Mouse (Mus musculus): ENCODE data around the gene Nepn. TPM values are rescaled to one million over a fixed set of nuclear protein-coding genes. Genes with fewer than 3 reads are reported as not detected.
"Not testable (repeated sequence)": the region's sequence is repeated elsewhere in the genome, so short reads cannot be mapped to it uniquely, and the experiment has no call there.

Gene Nepn
- total RNA-seq (2012; rRNA removed) (not detected in 2 replicates), total RNA-seq (2014; rRNA removed) (not detected in 2 replicates), polyA plus RNA-seq (2012; ENCODE audit: insufficient read length, low read depth) (0.14 TPM in 1 of 2 replicates, not detected in the other)

- no peak for DNase-seq (ENCODE audit: extremely low read depth)
- H3K4me1 ChIP-seq (ENCODE audit: control insufficient read depth in 1 of 2, insufficient read depth in 2 of 2), result no peaks in the 10 kb centered on the region
- H3K36me3 ChIP-seq (replicated peaks in 1 of 2; ENCODE audit: control insufficient read depth in 1 of 2, insufficient read depth in 1 of 2, low read length in 1 of 2), result no peaks in the 10 kb centered on the region
- no peaks in the 10 kb centered on the region for H3K79me2 ChIP-seq (replicated peaks; ENCODE audit: control insufficient read depth, extremely low read depth, insufficient read depth, poor library complexity, severe bottlenecking)
- H3K4me3 ChIP-seq (replicated peaks in 1 of 3; ENCODE audit: low read depth in 2 of 3, low read length in 2 of 3, poor library complexity in 1 of 3), result no peak within 1 kb of the TSS
- H3K9ac ChIP-seq (ENCODE audit: insufficient read depth, low read depth), result no peak within 1 kb of the TSS
- dilution Hi-C loops (cut with MboI; ENCODE audit: extremely low pct_ligation_motif_present, extremely low pct_unique_long_range_greater_than_20kb, low sequenced_read_pairs), result no loop called here
- H3K9me3 ChIP-seq (replicated peaks; ENCODE audit: low read length), result no peaks in the 10 kb centered on the region
- H3K4me2 ChIP-seq (ENCODE audit: insufficient read depth, low read depth, poor library complexity, severe bottlenecking), result peak within 1 kb of the TSS; percentile 15; the same call in 1 of the 2 replicates
- in situ Hi-C loops (cut with MboI; ENCODE audit: low pct_ligation_motif_present, low pct_unique_long_range_greater_than_20kb, low sequenced_read_pairs), result loop anchor here (5.0 to 25.0 kb wide), 2 partner anchors 157 to 277 kb away; partner anchors contain the start of gene Dcbld1
- no peak for TF ChIP-seq ZC3H11A (IDR thresholded peaks at IDR 0.05; ENCODE audit: low read depth, low read length)
- TF ChIP-seq NRF1 (IDR thresholded peaks at IDR 0.05; ENCODE audit: low read depth, low read length), result no peak
- TF ChIP-seq MAX (IDR thresholded peaks at IDR 0.05; ENCODE audit: low read length), result no peak
- TF ChIP-seq POLR2A (IDR thresholded peaks at IDR 0.05; ENCODE audit: low read depth, low read length), result no peak
- no peak for TF ChIP-seq ELF1 (IDR thresholded peaks at IDR 0.05; ENCODE audit: low read depth, low read length)
- no peak for TF ChIP-seq EP300 (IDR thresholded peaks at IDR 0.05; ENCODE audit: low read length)
- TF ChIP-seq MAZ (IDR thresholded peaks at IDR 0.05; ENCODE audit: low read depth, low read length), result no peak
- TF ChIP-seq USF1 (IDR thresholded peaks at IDR 0.05; ENCODE audit: low read depth, low read length), result no peak
- no peak for TF ChIP-seq CTCF (conservative IDR thresholded peaks at IDR 0.05 in 1 of 2, IDR thresholded peaks at IDR 0.05 in 1 of 2; ENCODE audit: low read depth in 2 of 2, low read length in 2 of 2)
- no peak for TF ChIP-seq E2F4 (IDR thresholded peaks at IDR 0.05; ENCODE audit: insufficient replicate concordance, low read depth, low read length)
- no peak for TF ChIP-seq UBTF (IDR thresholded peaks at IDR 0.05; ENCODE audit: low read depth, low read length)
- no peak for TF ChIP-seq ZNF384 (IDR thresholded peaks at IDR 0.05; ENCODE audit: low read depth, low read length)
- no peak for TF ChIP-seq TCF12 (IDR thresholded peaks at IDR 0.05; ENCODE audit: low read depth, low read length)
- TF ChIP-seq SIN3A (IDR thresholded peaks at IDR 0.05; ENCODE audit: low read length), result no peak
- no peak within 1 kb of the TSS for H3K27ac ChIP-seq (ENCODE audit: insufficient read depth, low read depth)
- no peaks in the 10 kb centered on the region for H3K27me3 ChIP-seq (replicated peaks)
These were observed at the start of gene Nepn for GRCm38 (mm10) chr10:52388922-52389430. Gene Nepn, plus strand, starts transcription at chr10:52388972.

GRCm38 (mm10) chr10:52343324-52343723 is 45.4 kb upstream of the Nepn start:
- H3K9ac ChIP-seq (ENCODE audit: insufficient read depth, low read depth); H3K4me3 ChIP-seq (replicated peaks in 1 of 3; ENCODE audit: low read depth in 2 of 3, low read length in 2 of 3, poor library complexity in 1 of 3); H3K27ac ChIP-seq (ENCODE audit: insufficient read depth, low read depth); H3K4me2 ChIP-seq (ENCODE audit: insufficient read depth, low read depth, poor library complexity, severe bottlenecking); H3K79me2 ChIP-seq (replicated peaks; ENCODE audit: control insufficient read depth, extremely low read depth, insufficient read depth, poor library complexity, severe bottlenecking); H3K9me3 ChIP-seq (replicated peaks; ENCODE audit: low read length); in situ Hi-C loops (cut with MboI; ENCODE audit: low pct_ligation_motif_present, low pct_unique_long_range_greater_than_20kb, low sequenced_read_pairs); H3K4me1 ChIP-seq (ENCODE audit: control insufficient read depth in 1 of 2, insufficient read depth in 2 of 2); H3K27me3 ChIP-seq (replicated peaks); dilution Hi-C loops (cut with MboI; ENCODE audit: extremely low pct_ligation_motif_present, extremely low pct_unique_long_range_greater_than_20kb, low sequenced_read_pairs): not testable (repeated sequence)
- peak; percentile 12 for DNase-seq (ENCODE audit: extremely low read depth)
- peaks cover 39 to 77% of the 10 kb centered on the region in 2 experiments for H3K36me3 ChIP-seq (replicated peaks in 1 of 2; ENCODE audit: control insufficient read depth in 1 of 2, insufficient read depth in 1 of 2, low read length in 1 of 2)

GRCm38 (mm10) chr10:52353184-52353583 is 35.6 kb upstream of the Nepn start:
- Histone ChIP-seq H3K36me3 (replicated peaks in 1 of 2; ENCODE audit: control insufficient read depth in 1 of 2, insufficient read depth in 1 of 2, low read length in 1 of 2) (peaks cover 22 to 80% of the 10 kb centered on the region in 2 experiments), H3K79me2 (replicated peaks; ENCODE audit: control insufficient read depth, extremely low read depth, insufficient read depth, poor library complexity, severe bottlenecking) (no peaks in the 10 kb centered on the region), H3K4me2 (ENCODE audit: insufficient read depth, low read depth, poor library complexity, severe bottlenecking) (no peak overlapping the region), H3K27me3 (replicated peaks) (no peaks in the 10 kb centered on the region), H3K9me3 (replicated peaks; ENCODE audit: low read length) (no peaks in the 10 kb centered on the region), H3K27ac (ENCODE audit: insufficient read depth, low read depth) (no peak overlapping the region), H3K4me3 (replicated peaks in 1 of 3; ENCODE audit: low read depth in 2 of 3, low read length in 2 of 3, poor library complexity in 1 of 3) (no peak overlapping the region), H3K4me1 (ENCODE audit: control insufficient read depth in 1 of 2, insufficient read depth in 2 of 2) (no peaks in the 10 kb centered on the region), H3K9ac (ENCODE audit: insufficient read depth, low read depth) (no peak overlapping the region)
- TF ChIP-seq PAX5 (IDR thresholded peaks at IDR 0.05; ENCODE audit: low read length), result no peak
- TF ChIP-seq MAX (IDR thresholded peaks at IDR 0.05; ENCODE audit: low read length), result no peak
- no peak for TF ChIP-seq IRF4 (IDR thresholded peaks at IDR 0.05; ENCODE audit: low read depth, low read length)
- no peak for TF ChIP-seq ZKSCAN1 (IDR thresholded peaks at IDR 0.05; ENCODE audit: borderline replicate concordance, low read depth, low read length)
- no peak for TF ChIP-seq EP300 (IDR thresholded peaks at IDR 0.05; ENCODE audit: low read length)
- no peak for TF ChIP-seq ZC3H11A (IDR thresholded peaks at IDR 0.05; ENCODE audit: low read depth, low read length)
- TF ChIP-seq MXI1 (IDR thresholded peaks at IDR 0.05; ENCODE audit: low read depth, low read length), result no peak
- no peak for TF ChIP-seq CHD2 (IDR thresholded peaks at IDR 0.05; ENCODE audit: low read length)
- no peak for TF ChIP-seq TCF12 (IDR thresholded peaks at IDR 0.05; ENCODE audit: low read depth, low read length)
- TF ChIP-seq CHD1 (IDR thresholded peaks at IDR 0.05; ENCODE audit: low read depth, low read length), result no peak
- no peak for TF ChIP-seq SIN3A (IDR thresholded peaks at IDR 0.05; ENCODE audit: low read length)
- no peak for TF ChIP-seq BHLHE40 (IDR thresholded peaks at IDR 0.05; ENCODE audit: low read depth, low read length)
- TF ChIP-seq UBTF (IDR thresholded peaks at IDR 0.05; ENCODE audit: low read depth, low read length), result no peak
- TF ChIP-seq ELF1 (IDR thresholded peaks at IDR 0.05; ENCODE audit: low read depth, low read length), result no peak
- in situ Hi-C loops (cut with MboI; ENCODE audit: low pct_ligation_motif_present, low pct_unique_long_range_greater_than_20kb, low sequenced_read_pairs), result no loop called here
- no peak for DNase-seq (ENCODE audit: extremely low read depth)
- dilution Hi-C loops (cut with MboI; ENCODE audit: extremely low pct_ligation_motif_present, extremely low pct_unique_long_range_greater_than_20kb, low sequenced_read_pairs), result no loop called here
